Mouse (Mus musculus) cerebellum, adult 2 months (tissue): ENCODE results near the gene Sspo.
A peak's percentile ranks its signal among the peaks of the same experiment; 100 is the strongest.

Experiments
- CTCF ChIP-seq: fragments of 200-500 bp; IDR thresholded peaks from 2 replicates; pipeline ENCODE4 v1.5.1; 2011; ENCODE audit warnings: low read depth, mild to moderate bottlenecking, control low read depth, low read length, moderate library complexity, borderline replicate concordance; ENCODE audit not compliant: insufficient read depth
- POLR2A ChIP-seq: fragments of 200-500 bp; IDR thresholded peaks from 2 replicates; pipeline ENCODE4 v1.6.1; 2011; ENCODE audit warnings: low read length, control low read depth, borderline replicate concordance; ENCODE audit not compliant: insufficient read depth

GRCm38 (mm10) chr6:48537105-48537954 lies 89.3 kb downstream of the Sspo start, which contains the start of gene Atp6v0e2:
- TF ChIP-seq CTCF (no peak), POLR2A (peak; percentile 84)
